Mouse (Mus musculus) adrenal gland, postnatal 14 days (tissue): ENCODE data around the gene Rnf225. TPM values are rescaled to one million over a fixed set of nuclear protein-coding genes. Genes with fewer than 3 reads are reported as not detected.
"Not testable (repeated sequence)": the region's sequence is repeated elsewhere in the genome, so short reads cannot be mapped to it uniquely, and the experiment has no call there.

Source experiments
- DNase-seq: peaks from one replicate; pipeline ENCODE4 v3.0.0; 2021; ENCODE audit warnings: mixed read lengths
- long read RNA-seq, 2 experiments: library from polyadenylated mRNA; stranded (forward); transcript quantifications; one replicate each; pipeline ENCODE4 v2.0.0; 2021
- total RNA-seq: library from RNA; stranded (reverse); gene quantifications from 2 replicates; pipeline ENCODE4 v1.2.3, GENCODE M21; 2021

Rnf225 gene
- 0.41 and 0.52 TPM in 2 replicates for total RNA-seq
- long read RNA-seq, experiment 1, result 0 reads
- long read RNA-seq, experiment 2, result 0 reads

DNA sequence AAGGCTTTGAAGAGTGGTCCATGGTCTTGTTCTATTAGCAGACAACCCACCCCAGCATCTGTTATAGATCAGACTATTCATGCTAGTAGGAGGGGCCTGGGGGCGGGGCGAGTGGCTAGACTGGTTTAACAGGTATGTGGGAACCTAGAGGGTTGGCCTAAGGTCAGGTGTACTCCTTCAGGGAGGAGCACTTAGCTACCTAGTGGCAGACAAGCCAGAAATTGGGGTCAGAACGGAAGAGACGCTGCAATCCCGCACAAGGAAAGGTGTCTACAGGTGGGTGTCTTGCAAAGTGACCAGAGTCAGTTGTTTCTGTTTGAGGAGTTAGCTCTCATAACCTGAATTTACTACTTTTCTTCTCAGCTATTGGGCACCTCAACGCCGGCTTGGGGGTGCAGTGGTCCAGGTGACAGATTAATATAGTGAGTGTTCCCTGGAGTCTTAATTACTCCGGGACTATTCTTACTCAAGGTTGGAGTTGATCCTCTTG, at the start of gene Rnf225:
Rnf225 (plus strand) TSS at position 226 of the 490 bp plus-strand sequence.
- no peak for DNase-seq

DNA sequence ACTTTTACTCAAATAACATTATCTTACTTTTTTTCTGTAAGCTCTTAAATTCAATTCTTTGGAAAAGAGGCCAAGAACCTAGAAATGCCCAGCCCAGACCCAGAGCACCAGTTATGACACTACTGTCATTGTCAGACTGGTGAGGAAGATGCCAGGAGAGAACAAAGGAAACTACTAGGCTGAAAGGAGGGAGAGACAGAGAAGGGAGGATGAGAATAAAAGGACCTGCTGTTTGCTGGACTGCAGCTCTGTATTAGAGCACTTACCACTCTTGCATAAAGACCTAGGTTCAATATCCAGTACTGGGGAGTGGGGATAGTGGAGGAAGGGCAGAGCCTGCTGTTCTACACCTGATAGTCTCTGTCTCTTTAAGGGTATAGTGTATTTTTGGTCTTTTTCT, 47.2 kb upstream of the Rnf225 start:
- no peak for DNase-seq

DNA sequence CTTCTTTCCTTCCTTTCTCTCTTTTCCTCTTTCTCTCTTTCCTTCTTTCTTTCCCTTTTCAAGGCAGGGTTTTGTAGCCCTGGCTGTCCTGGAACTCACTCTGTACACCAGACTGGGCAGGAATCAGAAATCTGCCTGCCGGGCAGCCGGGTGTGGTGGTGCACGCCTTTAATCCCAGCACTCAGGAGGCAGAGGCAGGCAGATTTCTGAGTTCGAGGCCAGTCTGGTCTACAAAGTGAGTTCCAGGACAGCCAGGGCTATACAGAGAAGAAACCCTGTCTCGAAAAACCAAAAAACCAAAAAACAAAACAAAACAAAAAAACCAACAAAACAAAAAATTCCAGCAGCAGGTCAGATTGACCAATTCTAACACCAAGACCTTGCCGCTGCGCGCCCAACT, 46.7 kb upstream of the Rnf225 start:
- DNase-seq, result not testable (repeated sequence)

DNA sequence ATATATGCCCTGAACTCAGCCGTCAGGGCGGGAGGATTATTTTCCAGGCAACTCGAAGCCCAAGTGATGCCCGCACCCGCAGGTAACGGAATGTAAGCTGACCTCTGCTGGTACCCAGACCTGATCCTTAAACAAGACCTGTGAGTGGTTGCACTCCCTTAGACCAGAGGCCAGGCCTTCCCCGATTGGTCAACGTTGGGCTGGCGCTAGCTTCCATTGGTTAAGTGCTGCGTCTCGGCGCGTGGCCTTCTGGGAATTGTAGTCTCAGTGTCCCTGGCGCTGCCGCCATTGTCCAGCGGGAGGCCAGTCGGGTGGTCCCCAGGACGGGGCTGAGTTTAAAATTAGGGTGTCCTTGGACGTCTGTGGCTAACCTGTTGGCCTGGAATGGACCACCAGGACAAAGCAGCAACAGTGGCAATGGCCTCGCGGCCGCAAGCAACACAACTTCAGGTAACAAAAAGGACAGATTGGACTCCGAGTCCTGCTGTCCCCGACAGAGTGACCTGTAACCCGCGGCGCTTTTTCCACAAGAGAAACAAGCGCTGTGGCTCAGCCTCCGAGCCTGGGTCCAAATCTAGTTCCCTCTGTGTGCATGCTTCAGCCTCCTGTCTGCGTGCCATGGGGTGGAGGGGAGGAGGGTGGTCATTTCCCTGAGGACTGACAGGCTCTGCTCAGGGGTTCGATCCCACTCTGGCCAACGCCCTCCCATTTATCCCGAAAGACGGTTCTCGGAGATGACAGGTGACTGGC, 46.1 kb upstream of the Rnf225 start, which contains the start of gene Zfp128:
Zfp128 (plus strand) TSS at position 267 of the 750 bp plus-strand sequence.
- DNase-seq, result peak; percentile 96

DNA sequence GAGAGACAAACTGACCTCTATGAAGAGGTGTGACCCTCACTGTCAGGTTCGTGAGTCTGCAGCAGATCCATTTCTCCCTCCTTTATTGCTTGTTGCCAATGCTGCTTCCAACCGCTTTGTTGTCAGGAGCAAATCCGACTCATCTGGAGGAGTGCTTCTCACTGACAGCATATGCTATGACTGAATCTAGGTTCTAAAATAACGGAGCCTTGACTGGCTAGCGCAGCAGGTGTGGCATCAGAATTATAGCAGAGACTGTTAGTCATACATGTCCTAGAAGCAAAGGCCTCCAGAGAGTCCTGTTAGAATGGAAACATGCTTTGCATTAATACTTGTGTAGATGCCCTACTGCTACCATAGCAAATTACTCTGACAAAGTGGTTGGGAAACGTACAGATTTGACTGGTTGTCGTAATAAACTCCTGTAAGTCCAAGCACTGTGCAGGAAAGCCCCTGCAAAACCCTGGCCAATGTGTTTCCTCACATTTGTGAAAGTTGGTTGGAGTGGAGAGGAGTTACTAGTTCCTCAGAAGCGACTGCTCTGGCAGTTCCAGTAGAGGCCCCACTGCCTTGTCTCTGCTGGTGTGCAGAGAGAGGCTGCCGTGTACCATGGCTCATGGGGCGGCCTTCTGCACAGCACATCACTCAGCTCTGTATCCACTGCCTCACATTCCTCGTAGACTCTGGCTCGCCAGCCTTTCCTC, 40.5 kb upstream of the Rnf225 start:
- DNase-seq, result no peak

DNA sequence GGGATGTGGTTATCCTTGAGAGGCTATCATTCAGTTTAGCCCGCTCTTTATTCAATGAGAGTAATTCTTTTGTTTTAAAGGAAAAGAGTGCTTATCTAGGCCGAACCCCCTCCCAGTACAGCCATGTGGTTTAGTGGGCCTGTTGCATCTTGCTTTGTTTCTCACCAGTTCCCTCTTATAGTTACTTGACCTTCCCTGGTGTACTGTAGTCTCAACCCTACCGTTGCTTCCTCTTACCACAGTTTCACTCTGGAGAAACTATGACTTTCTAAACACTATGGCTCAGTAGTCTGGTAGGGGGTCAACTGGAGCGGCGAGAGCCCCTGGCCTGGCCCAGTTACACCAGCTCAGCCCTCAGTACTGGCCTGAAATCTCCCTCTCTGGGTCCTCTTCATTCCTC, 39.6 kb upstream of the Rnf225 start:
- DNase-seq, result no peak

DNA sequence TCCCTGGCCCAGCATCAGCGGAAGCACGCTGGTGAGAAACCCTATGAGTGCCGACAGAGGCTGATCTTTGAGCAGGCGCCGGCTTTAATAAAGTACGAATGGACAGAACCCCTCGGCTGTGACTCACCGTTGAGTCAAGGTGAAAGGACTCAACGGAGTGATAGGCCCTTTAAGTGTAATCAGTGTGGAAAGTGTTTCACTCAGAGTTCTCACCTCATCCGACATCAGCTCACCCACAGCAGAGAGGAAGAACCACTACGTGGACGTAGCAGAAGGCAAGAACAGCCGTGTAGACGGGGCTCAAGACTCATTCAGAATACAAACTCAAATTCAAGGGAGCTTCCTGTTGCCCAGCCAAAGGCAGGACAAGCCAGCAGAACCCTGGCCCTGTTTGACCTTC, 36.3 kb upstream of the Rnf225 start:
- DNase-seq, result no peak

DNA sequence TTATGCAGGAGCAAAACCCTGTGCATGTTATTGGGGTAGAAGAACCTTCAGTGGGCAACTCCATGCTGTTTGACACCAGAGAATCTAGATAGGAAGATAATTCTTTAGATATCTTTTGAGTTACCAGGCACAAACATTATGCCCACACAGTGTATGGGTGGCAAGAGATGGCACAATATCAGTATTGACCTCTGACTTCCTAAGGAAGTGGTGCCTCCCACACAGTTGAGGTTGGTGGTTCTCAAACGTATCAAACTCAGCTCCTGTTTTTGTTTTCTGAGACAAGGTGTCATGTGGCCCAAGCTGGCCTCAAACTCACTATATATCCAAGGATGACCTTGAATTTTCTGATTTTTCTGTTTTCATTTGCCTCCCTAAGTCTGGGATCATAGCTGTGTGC, 35.9 kb upstream of the Rnf225 start:
- no peak for DNase-seq

DNA sequence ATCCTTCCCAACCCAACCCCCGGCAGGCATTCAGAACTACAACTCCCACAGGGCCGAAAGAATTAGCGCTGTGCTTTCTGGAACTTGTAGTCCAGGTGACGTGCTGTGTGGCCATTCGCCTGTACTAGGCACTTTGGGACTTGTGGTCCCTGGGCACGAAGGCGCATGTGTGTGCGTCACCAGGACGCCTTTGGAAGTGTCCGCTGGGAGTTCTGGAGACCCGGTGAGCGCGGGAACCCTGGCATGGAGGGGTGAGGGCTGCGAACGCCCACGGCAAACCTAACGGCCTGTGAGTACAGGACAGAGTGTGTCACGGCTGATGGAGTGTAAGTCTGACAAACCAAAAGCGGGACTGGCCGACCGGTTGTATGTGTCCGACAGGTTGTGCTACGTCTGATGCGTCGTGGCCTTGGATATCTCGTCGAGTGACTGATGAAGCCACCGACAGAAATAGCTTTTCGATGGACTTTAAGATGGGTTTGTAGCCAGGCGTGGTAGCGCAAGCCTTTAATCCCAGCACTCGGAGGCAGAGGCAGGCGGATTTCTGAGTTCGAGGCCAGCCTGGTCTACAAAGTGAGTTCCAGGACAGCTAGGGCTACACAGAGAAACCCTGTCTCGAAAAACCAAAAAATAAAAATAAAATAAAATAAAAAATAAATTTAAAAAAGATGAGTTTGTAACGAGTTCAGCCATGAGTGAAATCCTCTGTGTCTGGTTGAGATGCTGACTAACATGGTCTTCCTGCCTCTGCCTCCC, 29.4 kb upstream of the Rnf225 start, which contains the start of gene Zscan22:
Zscan22 (plus strand) TSS at position 161 of the 756 bp plus-strand sequence.
- peak; percentile 94 for DNase-seq

DNA sequence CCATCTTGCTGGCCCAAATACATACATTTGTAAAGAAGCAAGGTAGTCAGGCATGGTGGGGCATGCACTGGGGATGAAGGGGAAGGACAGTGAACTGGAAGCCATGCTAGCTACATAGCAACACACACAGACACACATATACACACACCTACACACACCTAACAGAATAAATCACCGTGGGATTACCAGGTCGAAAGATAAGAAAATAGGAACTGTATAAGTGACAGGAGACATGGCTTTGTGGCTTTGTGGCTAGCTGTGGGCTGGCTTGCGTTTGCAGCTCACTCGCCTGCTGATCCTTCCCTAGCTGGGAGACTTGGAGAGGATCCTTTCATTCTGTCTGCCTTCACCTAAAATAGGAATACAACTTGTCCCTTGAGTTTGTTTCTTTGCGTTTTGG, 25.7 kb upstream of the Rnf225 start:
- no peak for DNase-seq

DNA sequence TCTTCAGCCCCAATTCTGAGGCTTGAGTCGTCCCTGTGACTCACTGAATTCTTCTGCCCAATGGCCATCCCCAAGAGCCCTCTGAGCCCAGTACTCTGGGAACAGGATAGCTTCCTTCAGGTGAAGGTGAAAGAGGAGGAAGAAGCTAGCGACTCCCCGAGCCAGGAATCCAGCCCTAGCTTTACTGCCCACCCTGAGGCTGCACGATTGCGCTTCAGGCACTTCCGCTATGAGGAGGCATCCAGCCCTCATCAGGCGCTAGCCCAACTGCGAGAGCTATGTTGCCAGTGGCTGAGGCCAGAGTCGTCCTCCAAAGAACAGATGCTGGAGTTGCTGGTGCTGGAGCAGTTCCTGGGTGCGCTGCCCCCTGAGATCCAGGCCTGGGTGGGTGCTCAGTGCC, 23.6 kb upstream of the Rnf225 start:
- no peak for DNase-seq

DNA sequence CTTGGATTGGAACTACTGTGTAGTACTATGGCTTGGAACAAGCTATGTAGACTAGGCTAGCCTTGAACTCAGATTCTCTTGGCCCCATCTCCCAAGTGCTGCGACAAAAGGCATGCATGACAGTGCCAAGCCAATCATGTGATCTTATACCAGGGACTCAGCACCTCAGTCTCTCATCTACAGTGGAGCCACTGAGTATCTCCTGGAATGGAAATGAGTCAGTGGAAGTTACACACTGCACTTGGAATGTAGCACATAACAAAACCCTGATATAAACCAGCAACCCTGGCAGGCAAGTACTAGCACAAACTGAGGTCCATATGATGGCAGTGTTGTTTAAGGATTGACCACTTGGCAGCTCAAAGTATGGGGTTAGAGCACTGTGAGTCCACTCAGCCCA, 22.1 kb upstream of the Rnf225 start:
- no peak for DNase-seq

DNA sequence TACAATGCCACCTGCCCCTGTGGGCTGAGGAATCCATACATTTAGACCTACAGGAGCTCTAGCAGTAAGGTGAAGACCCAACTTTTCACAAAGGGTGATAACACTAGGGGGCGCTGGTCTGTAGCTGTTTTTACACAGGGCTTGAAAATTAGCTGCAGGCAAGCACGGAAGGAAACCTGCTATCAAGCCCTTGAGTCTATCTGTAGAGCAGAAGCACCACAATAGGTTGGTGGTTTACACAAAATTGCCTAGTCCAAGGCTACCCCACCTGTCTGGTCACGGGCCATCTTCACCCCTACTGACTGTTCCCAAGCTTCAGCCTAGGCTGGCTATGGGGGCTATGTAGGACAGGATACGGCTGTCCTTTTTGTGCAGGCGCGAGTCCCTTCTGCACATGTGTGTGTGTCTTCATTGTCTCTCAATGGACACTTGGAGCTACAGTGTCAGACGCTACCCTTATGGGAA, 17.7 kb upstream of the Rnf225 start:
- peak; percentile 89 for DNase-seq

DNA sequence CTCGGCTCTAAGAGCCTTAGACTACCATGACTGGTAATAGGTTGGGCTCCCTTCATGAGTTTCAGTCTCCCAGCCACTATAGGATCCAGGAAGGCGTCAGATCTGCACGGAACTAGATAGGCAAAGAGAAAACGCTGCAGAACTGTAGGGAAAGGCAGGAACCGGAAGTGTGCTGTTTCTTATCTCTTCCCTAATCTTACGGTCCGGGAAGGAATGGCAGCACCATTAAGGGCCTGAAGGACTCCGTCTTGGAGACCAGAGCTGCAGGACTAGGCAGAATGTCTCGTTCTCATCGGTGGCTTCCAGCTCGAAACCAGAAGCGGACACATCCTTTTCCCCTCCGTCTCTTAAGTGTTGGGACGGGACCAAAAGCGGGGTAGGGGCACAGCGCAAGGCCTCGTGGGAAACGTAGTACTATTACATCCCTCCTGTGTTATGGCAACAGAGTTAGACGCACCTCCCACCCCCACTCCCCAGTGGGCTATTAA, 17.0 kb upstream of the Rnf225 start:
- DNase-seq, result peak; percentile 70

DNA sequence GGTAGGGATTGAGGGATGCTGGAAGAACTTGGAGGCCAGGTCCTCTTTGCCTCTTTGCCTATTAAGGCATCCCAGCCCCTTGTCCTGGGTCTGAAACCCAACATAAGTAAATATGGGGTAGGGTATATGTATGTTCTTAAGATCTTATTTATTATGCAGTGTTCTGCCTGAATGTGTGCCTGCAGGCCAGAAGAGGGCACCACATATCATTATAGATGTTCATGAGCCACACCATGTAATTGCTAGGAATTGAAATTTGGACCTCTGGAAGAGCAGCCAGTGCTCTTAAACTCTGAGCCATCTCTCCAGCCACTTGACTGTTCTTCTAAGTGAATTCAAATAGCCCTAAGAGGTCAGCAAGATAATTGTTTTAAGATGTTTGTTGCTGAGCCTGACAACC, 13.7 kb upstream of the Rnf225 start:
- DNase-seq, result no peak

DNA sequence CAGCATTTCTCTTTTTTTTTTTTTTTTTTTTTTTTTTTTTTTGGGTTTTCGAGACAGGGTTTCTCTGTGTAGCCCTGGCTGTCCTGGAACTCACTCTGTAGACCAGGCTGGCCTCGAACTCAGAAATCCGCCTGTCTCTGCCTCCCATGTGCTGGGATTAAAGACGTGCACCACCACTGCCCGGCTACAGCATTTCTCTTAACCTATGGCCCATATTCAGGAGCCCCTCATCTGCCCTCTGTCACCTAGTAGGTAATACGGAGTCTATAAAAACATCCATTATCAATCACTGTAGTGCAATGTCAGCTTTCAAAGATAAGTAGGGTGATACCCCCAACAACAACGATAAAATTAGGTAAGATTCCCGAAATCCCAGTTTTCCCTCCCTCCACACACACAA, 6.7 kb upstream of the Rnf225 start:
- not testable (repeated sequence) for DNase-seq

DNA sequence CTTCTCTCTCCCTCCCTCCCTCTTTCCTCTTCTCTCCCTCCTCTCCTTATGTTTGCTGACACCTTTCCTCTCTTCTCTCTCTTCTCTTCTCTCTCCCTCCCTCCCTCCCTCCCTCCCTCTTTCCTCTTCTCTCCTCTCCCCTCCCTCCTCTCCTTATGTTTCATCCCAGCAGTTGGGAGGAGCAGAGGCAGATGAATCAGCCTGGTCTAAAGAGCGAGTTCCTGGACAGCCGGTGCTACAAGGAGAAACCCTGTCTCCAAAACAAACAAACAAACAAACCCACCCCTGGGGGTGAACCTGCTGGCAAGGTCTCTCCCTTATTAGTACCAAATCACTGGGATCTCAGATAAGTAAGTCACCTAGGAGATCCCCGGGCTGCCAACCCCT, 5.9 kb upstream of the Rnf225 start:
- no peak for DNase-seq

DNA sequence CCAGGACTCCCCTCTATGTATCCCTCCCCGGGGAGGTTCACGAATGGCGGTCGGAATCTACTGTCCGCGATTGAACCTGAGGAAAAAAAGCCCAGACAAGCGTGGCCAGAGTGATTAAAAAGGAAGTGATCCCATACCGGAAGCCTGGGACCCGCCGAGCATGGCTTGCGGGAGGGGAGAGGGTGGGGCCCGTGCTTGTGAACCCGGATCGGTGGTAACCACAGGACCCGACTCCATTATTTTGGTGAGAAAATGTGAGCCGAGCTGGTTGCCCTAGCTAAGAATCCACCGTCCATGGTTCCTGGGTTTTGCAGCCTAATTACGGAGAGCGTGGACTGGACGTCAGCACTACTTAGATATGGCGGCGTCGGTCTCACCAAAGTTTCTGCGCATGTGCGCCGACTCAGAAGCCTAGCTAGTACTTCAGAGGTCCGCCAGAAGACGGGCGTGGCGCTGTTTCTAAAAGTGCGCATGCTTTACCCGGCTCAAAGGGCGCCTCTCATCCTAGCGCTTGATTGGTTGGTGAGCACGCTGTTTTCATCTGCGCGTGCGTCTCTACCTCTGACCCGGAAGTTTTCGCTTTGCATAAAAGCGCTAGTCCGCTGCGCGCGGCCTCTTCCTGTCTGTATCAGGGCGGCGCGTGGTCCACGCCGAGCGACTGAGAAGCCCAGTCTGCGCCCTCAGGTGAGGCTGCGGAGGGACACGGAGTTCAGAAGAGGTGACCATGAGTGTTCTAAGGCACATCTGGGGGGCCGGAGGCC, 5.3 kb upstream of the Rnf225 start, which contains the start of gene Rps5:
Rps5 (plus strand) TSS at position 586 of the 761 bp plus-strand sequence.
- DNase-seq, result peak; percentile 98

DNA sequence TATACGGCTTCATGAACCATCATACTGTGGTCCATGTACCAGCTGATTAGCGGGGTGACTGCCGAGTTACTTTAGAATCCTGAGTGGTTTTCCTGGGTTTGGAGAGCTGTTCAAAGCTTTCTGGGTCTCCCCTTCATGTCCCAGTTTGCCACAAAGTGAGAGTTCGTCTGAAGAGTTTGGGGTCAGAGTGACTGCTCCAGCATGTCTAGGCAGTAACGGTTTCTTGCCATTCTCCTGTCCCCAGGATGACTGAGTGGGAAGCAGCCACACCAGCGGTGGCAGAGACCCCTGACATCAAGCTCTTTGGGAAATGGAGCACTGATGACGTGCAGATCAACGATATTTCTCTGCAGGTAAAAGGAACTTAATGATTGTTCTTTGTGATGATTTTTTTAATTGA, 4.5 kb upstream of the Rnf225 start:
- no peak for DNase-seq

DNA sequence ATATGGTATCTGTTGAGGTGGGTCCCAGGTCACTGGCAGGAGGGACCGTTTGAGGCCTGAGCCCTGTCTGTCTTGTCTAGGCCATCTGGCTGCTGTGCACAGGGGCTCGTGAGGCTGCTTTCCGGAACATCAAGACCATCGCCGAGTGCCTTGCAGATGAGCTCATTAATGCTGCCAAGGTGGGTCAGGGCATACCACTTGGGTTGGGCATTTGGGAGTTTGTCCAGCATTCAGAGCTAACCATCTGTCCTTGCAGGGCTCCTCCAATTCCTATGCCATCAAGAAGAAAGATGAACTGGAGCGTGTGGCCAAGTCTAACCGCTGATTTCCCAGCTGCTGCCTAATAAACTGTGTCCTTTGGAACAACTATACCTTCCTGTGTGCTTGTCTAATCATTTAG, 900 bp upstream of the Rnf225 start:
- no peak for DNase-seq
